Mouse (Mus musculus) liver, embryonic 14.5 days (tissue): ENCODE results near the gene Maneal. TPM values are rescaled to one million over a fixed set of nuclear protein-coding genes. Genes with fewer than 3 reads are reported as not detected.

ENCODE experiments used
- ATAC-seq: fragments of 200-750 bp; cut with Nextera tagmentation; 2 replicates; pipeline ENCODE4 v1.8.0; 2017; ENCODE audit warnings: moderate number of reproducible peaks, mild to moderate bottlenecking, moderate library complexity; ENCODE audit not compliant: insufficient read depth
- DNase-seq, 3 experiments: peaks; one replicate each; pipeline ENCODE4 v3.0.0-alpha.2; 2012 to 2013; ENCODE audit warnings: low read depth in 3 of 3, low spot score in 3 of 3
- H3K27ac ChIP-seq: fragments of 300-500 bp; sonication (generic); 2 replicates; pipeline ENCODE4 v1.5.1; 2014; ENCODE audit warnings: moderate library complexity, mild to moderate bottlenecking, control low read depth, inconsistent platforms
- H3K27me3 ChIP-seq: fragments of 300-500 bp; sonication (generic); 2 replicates; pipeline ENCODE4 v1.6.1; 2014; ENCODE audit warnings: mild to moderate bottlenecking, low read length, moderate library complexity; ENCODE audit not compliant: control insufficient read depth, insufficient read depth
- H3K36me3 ChIP-seq: fragments of 300-500 bp; sonication (generic); replicated peaks from 2 replicates; pipeline ENCODE4 v1.6.1; 2014; ENCODE audit warnings: low read depth; ENCODE audit not compliant: control insufficient read depth, insufficient read depth
- H3K4me1 ChIP-seq, 2 experiments: fragments of 200-500 bp in 1 of 2; fragments of 300-500 bp in 1 of 2; sonication (generic) in 1 of 2; replicated peaks; 2 replicates each; pipeline ENCODE4 v1.6.1; 2012 to 2014; ENCODE audit warnings: antibody characterized with exemption in 1 of 2, inconsistent platforms in 1 of 2, low read length in 1 of 2; ENCODE audit not compliant: control insufficient read depth in 2 of 2, insufficient read depth in 2 of 2
- H3K4me2 ChIP-seq: fragments of 300-500 bp; sonication (generic); 2 replicates; pipeline ENCODE4 v1.6.1; 2014; ENCODE audit warnings: low read depth, mild to moderate bottlenecking, control low read depth, moderate library complexity
- H3K4me3 ChIP-seq, 2 experiments: fragments of 200-500 bp in 1 of 2; fragments of 300-500 bp in 1 of 2; sonication (generic) in 1 of 2; 2 replicates each; pipeline ENCODE4 v1.5.1; 2012 to 2014; ENCODE audit warnings: low read depth in 2 of 2, low read length in 2 of 2, mild to moderate bottlenecking in 2 of 2, control low read depth in 1 of 2, inconsistent platforms in 1 of 2, moderate library complexity in 1 of 2; ENCODE audit not compliant: insufficient read depth in 1 of 2
- H3K9ac ChIP-seq: fragments of 300-500 bp; sonication (generic); replicated peaks from 2 replicates; pipeline ENCODE4 v1.6.1; 2014; ENCODE audit warnings: mild to moderate bottlenecking, control low read depth, moderate library complexity
- H3K9me3 ChIP-seq: fragments of 300-500 bp; sonication (generic); 2 replicates; pipeline ENCODE4 v1.6.1; 2016; ENCODE audit warnings: low read length, mixed read lengths; ENCODE audit not compliant: control insufficient read depth
- CTCF ChIP-seq: IDR thresholded peaks from 2 replicates; pipeline ENCODE4 v1.5.1; 2016; ENCODE audit warnings: antibody characterized with exemption, low read depth, control low read depth
- EP300 ChIP-seq: IDR thresholded peaks from 2 replicates; pipeline ENCODE4 v1.6.1; 2016; ENCODE audit warnings: antibody characterized with exemption, low read depth
- WGBS: fragments of 180-500 bp; shearing (Covaris S2); extraction: QIAGEN DNeasy Blood & Tissue Kit; methylation state at CpG from one replicate; pipeline ENCODE4 v1.1.7; 2014; ENCODE audit not compliant: insufficient replicate concordance; 5-methylcytosine and 5-hydroxymethylcytosine counted together
- polyA plus RNA-seq, 2 experiments: library from polyadenylated mRNA; depleted of rRNA in 1 of 2; stranded (reverse) in 1 of 2; unstranded in 1 of 2; fragments of >200 nt; fragmentation: Nextera tagmentation in 1 of 2; extraction: Ambion mirVana in 1 of 2; gene quantifications; 2 replicates each; pipeline versions ENCODE4 v1.2.1 to v1.2.3; 2012 to 2014

Gene Maneal
- polyA plus RNA-seq, 2 experiments, result 0.06 TPM

DNA sequence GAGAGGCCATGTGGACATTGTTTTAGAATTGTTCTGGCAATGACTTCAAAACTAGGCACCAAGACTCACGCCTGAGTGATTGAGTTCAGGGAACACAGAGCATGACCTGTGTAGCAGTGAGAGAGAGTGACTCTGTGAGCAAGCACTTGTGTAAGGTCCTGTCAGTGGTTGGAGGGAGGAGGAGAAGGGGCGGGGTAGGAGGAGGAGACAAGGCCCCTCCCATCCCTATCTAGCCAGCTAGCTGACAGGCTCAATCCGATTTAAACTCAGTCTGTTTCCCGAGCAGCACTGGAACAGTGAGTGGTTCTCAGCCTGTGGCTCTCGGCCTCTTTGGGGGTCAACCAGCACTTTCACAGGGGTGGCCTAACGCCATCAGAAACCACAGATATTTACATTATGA, 44.2 kb downstream of the Maneal start:
- 16% methylated on average over 6 of the region's 6 CpGs for WGBS
- no peak overlapping the region for H3K9ac ChIP-seq
- H3K4me2 ChIP-seq, result 0 out of 2 replicates have a peak overlapping the region, but pooled peaks have one; percentile 12
- no peak overlapping the region for H3K4me3 ChIP-seq
- H3K4me1 ChIP-seq, result peaks cover 0 to 14% of the 10 kb centered on the region in 2 experiments; a peak in 2 of 4 replicates
- no peak overlapping the region for H3K27ac ChIP-seq
- H3K9me3 ChIP-seq, result no peaks in the 10 kb centered on the region
- H3K27me3 ChIP-seq, result no peaks in the 10 kb centered on the region
- peak; percentile 58 to 66 (median 62) for DNase-seq
- H3K36me3 ChIP-seq, result peaks cover 25% of the 10 kb centered on the region
- peak; percentile 94 for ATAC-seq
- TF ChIP-seq EP300 (no peak), CTCF (no peak)

DNA sequence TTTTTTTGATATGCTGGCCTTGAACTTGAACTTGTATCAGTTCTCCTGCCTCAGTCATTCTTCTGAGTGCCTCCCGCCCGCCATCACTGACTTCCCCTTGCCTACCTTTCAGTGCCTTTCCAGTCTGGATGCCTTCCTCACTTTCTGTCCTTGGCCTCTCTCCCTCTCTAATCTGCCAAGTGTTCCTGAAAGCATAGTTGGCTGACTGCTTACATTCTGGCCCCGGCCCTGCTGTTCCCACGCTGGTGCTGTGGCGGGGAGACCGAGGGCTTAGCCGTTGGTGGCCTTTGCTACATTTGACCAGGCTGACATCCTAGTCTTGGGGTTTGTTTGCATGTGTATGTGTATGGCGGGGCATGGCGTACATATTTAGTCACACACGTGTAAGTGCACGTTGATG, 46.1 kb downstream of the Maneal start:
- no peak overlapping the region for H3K4me3 ChIP-seq
- no peaks in the 10 kb centered on the region for H3K27me3 ChIP-seq
- H3K9me3 ChIP-seq, result no peaks in the 10 kb centered on the region
- H3K36me3 ChIP-seq, result peaks cover 25% of the 10 kb centered on the region
- ATAC-seq (no peak), DNase-seq (no peak)
- no peak overlapping the region for H3K9ac ChIP-seq
- TF ChIP-seq CTCF (no peak), EP300 (no peak)
- 85% methylated on average over 11 of the region's 11 CpGs for WGBS
- no peak overlapping the region for H3K4me2 ChIP-seq
- H3K27ac ChIP-seq, result no peak overlapping the region
- H3K4me1 ChIP-seq, result peaks cover 0 to 14% of the 10 kb centered on the region in 2 experiments; a peak in 2 of 4 replicates

DNA sequence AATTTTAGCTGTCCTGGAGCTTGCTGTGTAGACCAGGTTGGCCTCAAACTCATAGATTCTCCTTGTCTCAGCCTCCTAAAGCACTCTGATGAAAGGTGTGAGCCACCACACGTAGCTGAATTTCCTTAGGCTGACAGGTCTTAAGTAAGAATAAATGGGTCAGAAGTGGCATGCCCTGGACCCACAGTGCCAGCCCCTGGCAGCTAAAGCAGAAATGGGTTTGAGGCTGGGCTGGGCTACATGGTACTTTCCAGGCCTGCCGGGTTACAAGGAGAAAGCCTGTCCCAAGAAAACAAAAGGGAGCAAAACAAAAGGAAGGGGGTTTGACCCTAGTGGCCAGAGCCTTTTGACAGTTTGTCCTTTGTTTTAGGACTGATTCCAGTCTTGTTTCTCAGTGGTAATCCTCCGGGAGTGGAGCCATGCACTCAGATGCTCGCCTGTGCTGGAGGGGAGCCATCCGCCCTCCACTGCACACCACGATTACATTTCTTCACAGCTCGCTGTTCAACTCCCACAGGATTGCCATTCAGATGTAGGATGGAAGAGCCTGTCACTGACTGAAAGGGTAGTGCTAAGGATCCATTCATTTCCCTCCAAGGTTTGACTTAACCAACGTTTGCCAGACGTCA, 50.5 kb downstream of the Maneal start:
- TF ChIP-seq EP300 (no peak), CTCF (no peak)
- no peaks in the 10 kb centered on the region for H3K27me3 ChIP-seq
- 70% methylated on average over 9 of the region's 9 CpGs for WGBS
- H3K9me3 ChIP-seq, result no peaks in the 10 kb centered on the region
- H3K4me3 ChIP-seq, result no peak overlapping the region
- peaks cover 4 to 19% of the 10 kb centered on the region in 2 experiments; a peak in 2 of 4 replicates for H3K4me1 ChIP-seq
- H3K27ac ChIP-seq, result no peak overlapping the region
- no peak for ATAC-seq
- no peak for DNase-seq
- no peak overlapping the region for H3K4me2 ChIP-seq
- no peak overlapping the region for H3K9ac ChIP-seq
- H3K36me3 ChIP-seq, result peaks cover 26% of the 10 kb centered on the region

DNA sequence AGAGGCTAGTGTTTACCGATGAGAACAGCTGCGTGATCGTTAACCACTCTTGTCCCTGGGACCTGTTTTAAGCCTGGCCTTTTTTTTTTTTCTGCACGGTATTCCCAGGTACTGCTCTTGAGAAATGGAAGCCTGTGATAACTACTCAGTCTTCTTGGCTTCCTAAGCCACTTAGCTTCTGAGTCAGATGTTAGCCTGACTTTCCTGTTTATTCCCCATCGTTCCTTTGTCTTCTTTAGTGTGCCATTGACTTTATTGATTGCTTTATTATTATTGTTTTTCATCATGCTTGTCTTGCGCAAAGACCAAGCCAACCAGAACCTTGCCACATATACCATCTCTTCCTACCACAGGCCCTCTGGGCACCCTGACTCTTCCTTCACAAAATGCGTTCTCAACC, 51.9 kb downstream of the Maneal start:
- Histone ChIP-seq H3K27ac (no peak overlapping the region), H3K9ac (no peak overlapping the region), H3K4me3 (no peak overlapping the region), H3K36me3 (peaks cover 33% of the 10 kb centered on the region), H3K9me3 (no peaks in the 10 kb centered on the region), H3K27me3 (no peaks in the 10 kb centered on the region), H3K4me1 (peaks cover 4 to 27% of the 10 kb centered on the region in 2 experiments; a peak in 2 of 4 replicates), H3K4me2 (no peak overlapping the region)
- no peak for DNase-seq
- WGBS, result 72% methylated on average over 7 of the region's 7 CpGs
- ATAC-seq, result no peak
- no peak for TF ChIP-seq CTCF

DNA sequence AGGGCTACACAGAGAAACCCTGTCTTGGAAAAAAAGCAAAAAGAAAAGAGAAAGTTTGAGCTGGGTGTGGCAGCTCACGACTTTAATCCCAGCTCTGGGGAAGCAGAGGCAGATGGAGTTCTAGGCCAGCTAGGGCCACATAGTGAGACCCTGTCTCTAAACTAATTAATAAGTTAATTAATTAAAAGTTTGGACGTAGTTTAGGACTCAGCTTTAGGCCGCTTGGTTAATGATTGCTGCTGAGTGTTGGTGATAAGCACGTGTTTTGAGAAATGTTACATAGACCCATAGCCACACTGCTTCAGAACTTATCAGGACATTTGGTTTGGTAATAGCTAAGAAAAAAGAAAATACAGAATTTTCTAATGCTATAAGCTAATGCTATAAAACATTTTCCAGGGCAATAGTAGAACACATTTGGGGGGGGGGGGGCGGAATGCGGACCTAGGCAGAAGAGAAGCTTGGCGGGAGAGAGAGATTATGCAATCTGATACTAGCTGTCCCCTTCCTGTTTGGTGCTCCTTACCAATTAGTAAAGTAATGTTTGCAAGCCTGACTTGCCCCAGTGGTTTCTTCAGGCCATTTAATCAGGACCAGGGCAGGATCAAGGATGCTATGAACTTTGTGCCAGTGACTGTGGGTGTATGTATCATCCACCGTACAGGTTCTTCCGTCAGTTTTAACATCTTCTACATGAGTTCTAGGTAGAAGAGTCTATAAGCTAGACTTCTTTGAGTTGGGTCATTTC, 52.7 kb downstream of the Maneal start:
- Histone ChIP-seq H3K9ac (no peak overlapping the region), H3K9me3 (no peaks in the 10 kb centered on the region), H3K4me2 (peak overlapping the region; percentile 0; the same call in 1 of the 2 replicates), H3K4me3 (no peak overlapping the region), H3K27ac (no peak overlapping the region), H3K4me1 (peaks cover 4 to 31% of the 10 kb centered on the region in 2 experiments; a peak in 3 of 4 replicates), H3K27me3 (no peaks in the 10 kb centered on the region), H3K36me3 (peaks cover 37% of the 10 kb centered on the region)
- ATAC-seq (no peak), DNase-seq (no peak)
- WGBS, result 43% methylated on average over 9 of the region's 9 CpGs
- TF ChIP-seq CTCF (no peak), EP300 (no peak)
